Mouse (Mus musculus): ENCODE measurements around the gene Noct.

The Noct gene

DNA sequence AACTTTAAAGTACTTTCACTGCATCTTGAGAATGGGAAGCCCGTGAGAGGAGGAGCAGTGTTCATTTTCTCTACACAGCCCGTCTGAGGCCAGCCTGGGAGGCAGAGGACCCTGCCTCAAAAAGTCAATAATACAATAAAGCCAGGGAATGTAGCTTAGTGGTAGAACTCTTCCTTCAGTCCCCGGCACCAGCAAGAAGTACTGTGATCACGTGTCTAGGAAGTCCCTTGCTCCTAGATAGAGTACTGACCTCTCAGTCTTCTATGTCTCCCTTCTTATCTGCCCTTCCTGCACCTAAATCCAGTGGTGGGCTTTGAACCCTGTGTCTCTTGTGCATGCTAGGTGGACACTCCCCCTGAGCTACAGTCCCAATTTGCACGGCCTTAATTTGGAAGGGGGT lies 6.6 kb downstream of the Noct start:
- no peak for DNase-seq (ENCODE audit: low read depth)

DNA sequence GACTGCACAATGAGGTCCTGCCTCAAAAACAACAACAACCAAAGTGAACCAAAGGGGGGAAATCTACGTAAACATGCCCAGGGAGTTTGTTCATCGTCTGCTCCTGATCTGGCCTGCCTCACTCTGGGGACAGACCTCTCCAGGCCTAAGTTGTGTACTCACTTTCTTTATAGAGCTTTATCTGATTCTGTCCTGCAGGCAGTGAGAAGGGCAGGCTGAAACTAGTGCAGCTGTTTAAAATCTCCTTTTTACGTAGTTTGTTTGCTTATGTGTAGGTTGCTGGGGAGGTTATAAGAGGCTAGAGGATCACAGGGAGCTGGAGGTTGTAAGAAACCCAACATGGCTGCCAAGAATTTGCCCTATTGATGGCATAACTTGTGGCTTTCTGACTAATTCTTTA lies 7.3 kb downstream of the Noct start:
- no peak for DNase-seq (ENCODE audit: low read depth)

DNA sequence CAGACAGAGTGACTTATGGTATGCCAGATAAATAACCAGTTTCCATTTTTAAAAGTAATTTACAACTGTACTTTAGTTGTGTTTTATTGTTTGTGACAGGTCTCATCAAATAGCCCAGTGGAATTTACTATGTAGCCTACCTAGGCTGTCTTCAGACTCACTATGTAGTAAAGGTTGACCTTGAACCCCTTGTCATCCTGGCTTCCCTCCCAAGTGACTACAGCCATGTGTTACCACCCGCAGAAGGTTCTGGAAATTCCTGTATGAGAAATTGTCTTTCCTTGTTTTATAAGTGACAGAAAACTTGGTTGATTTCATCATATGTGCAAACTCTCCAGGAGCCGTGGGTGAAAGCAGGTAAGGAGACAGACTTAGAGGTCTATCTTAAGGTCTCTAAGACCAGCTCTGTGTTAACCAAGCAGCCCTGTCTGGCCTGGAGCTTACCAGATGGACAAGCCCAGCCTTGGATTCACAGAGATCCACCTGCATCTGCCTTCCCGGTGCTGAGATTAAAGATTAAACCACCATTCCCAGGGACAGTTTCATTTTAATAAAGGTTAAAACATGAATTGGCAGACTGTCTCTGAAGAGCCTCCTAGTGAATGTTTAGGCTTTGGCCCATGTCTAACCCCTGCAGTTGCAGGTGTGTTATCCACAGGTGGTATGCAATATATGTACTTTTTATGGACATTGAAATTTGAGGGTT lies 8.1 kb downstream of the Noct start:
- no peak for DNase-seq (ENCODE audit: low read depth)

DNA sequence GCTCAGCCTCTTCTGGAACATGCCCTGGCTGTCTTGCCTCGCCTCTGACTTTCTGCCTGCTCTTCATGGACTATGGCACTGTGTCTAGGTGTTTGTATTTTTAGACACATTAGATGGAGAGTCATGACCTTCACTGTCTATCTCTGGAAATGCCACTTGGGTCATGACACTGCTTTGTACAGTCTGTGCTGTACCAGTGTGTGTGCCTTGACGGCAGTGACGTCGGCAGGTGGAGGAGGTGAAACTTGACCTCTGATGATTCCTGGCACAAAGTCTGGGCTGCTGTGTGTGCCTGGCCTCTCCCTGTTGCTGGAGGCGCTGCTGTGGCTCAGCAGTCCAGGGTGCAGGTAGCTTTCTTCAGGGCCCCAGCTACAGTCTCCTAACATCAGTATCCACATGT lies 9.2 kb downstream of the Noct start:
- no peak for DNase-seq (ENCODE audit: low read depth)

DNA sequence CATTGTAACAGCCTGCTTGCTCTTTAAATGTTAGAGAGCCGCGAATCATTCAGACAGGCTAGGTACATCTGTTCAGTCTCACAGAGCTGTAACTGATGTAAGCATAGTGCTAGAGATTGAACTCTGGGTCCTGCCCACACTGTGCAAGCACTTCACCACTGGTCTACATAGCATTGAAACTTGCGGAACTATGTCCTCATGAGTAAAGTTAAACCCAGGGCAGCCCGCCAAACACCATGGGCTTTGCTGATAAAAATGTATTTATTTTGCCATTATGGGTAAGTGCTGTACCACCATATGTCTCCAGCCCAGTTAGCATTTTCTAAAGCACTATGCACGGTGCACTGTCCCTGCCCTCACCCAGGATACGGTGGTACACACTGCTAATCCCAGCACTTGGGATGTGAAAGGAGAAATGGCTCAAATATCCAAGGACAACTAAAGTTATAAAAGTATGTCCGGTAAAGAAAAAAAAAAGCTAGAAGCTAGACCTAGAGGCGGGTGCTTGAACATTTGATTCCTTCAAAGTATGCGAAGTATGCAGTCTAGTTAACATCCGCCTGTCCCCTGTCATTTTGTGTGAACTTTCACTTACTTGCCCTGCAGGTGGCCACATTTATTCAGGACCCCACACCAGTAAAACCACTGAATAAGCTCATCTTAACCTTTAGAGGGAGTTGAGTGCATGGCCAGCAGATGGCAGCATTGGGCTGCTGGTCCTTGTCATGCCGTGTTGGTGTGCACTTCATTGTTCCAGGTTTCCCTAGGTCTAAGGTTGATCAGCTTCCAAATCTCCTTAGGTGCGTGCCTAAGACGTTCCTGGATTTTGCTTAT lies 9.9 kb downstream of the Noct start:
- peak; percentile 90 for DNase-seq (ENCODE audit: low read depth)

GRCm38 (mm10) chr3:51234752-51235055 lies 10.5 kb downstream of the Noct start:
- no peak for DNase-seq (ENCODE audit: low read depth)

DNA sequence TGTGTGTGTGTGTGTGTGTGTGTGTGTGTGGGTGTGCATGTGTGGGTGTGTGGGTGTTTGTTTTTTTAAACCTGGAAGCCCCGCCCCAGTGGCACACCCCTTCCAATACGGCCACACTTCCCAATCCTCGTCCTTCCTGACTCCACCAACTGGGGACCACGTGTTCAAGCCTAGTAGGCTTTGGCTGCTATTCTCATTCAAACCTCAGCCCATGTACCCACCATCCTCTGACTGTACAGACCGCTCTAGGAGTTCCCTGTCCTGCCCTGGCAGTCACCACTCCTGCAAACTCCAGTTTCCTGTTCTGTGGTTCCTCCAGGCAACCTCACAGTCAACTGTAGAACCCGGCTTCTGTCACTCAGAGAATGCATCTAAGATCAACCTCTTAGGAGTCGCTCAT lies 14.3 kb downstream of the Noct start:
- no peak for DNase-seq (ENCODE audit: low read depth)

- no peak for DNase-seq (ENCODE audit: low read depth)
Observed at GRCm38 (mm10) chr3:51239541-51239940, 15.3 kb downstream of the Noct start.

- no peak for DNase-seq (ENCODE audit: low read depth)
Observed at GRCm38 (mm10) chr3:51247704-51248103, 23.5 kb downstream of the Noct start.

DNA sequence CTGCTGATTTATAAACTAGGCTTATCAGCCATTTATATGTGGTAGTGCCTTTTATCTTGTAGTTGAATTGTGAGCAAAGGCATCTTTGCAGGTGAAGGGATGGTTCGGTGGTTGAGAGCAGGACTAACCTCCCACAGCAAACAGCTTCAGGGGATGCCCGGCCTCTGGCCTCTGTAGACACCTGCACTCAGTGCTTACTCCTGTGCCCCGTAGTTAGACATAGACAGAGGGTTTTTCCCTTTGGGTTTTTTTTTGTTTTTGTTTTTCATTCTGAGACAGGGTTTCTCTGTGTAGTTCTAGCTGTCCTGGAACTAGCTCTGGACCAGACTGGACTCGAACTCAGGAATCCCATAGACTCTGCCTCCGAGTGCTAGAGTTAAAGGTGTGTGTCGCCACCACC lies 24.4 kb downstream of the Noct start:
- no peak for DNase-seq (ENCODE audit: low read depth)

- DNase-seq (ENCODE audit: low read depth): no peak
Observed at GRCm38 (mm10) chr3:51249460-51249859, 25.2 kb downstream of the Noct start.

DNA sequence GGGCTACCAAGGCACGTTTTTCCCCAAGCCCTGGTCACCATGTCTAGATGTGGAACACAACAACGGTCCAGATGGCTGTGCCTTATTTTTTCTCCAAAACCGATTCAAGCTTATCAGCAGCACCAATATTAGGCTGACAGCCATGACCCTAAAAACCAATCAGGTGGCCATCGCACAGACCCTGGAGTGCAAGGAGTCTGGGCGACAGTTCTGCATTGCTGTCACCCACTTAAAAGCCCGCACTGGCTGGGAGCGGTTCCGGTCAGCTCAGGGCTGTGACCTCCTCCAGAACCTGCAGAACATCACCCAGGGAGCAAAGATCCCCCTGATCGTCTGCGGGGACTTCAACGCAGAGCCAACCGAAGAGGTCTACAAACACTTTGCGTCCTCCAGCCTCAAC lies 25.6 kb downstream of the Noct start:
- no peak for DNase-seq (ENCODE audit: low read depth)

- no peak for DNase-seq (ENCODE audit: low read depth)
Observed at GRCm38 (mm10) chr3:51251057-51251456, 26.8 kb downstream of the Noct start.

DNA sequence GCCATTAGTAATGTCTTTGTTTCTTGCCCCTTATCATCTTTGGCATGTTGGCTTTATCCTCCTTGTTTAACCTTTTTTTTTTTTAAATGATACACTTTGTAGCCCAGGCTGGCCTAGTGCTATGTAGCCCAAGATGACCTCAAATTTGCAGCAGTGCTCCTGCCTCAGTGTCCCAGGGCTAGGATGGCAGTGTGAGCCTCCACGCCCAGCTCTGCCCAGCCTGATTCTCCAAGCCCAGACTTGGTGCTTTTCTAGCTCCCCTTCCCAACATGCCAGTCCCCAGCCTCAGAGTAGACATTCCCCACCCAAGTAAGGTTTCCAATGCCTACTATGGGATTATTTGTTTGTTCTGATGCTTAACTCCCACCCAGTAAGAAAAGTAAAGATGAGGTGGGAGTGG lies 28.0 kb downstream of the Noct start:
- no peak for DNase-seq (ENCODE audit: low read depth)

GRCm38 (mm10) chr3:51252689-51253402 lies 28.6 kb downstream of the Noct start:
- no peak for DNase-seq (ENCODE audit: low read depth)

GRCm38 (mm10) chr3:51254784-51255183 lies 30.5 kb downstream of the Noct start:
- no peak for DNase-seq (ENCODE audit: low read depth)

DNA sequence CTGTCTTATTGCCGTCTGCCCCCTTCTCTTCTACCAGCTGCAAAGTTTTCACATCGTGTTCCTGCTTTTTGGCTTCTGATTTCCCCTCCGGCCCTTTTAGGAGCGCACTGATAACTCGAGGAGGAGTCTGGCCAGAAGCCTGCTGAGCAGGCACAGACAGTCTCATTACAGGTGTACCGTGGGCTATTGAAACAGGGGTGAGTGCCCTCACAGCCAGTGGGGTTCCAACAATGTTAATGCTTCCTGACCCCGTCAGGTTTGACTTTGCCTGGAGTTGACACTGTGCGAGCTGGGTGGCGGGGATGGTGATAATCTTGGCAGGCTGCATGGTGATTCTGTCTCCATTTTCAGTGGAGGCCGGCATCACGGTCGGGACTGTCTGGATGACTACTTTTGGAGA lies 32.2 kb downstream of the Noct start:
- no peak for DNase-seq (ENCODE audit: low read depth)

GRCm38 (mm10) chr3:51258070-51258469 lies 33.8 kb downstream of the Noct start:
- no peak for DNase-seq (ENCODE audit: low read depth)

DNA sequence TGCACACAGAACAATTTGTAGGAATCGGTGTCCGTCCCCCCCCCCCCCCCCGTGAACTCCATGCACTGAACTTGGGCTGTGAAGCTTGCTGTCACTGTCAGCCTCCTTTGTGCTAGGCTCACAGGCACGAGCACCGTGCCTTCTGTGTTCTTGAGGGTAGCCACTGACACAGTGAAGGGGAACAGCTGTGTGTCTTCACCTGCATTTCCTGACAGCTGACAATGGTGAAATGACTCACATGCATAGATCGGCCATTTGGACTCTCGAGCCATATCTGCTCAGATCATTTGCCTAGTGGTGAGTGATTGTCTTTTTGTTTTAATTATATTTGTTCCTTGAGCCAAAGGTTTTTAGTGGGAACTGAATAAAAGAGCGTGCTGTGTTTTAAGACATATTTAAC lies 38.7 kb downstream of the Noct start:
- DNase-seq (ENCODE audit: low read depth): no peak

- DNase-seq (ENCODE audit: low read depth): no peak
Observed at GRCm38 (mm10) chr3:51268434-51268833, 44.2 kb downstream of the Noct start.

DNA sequence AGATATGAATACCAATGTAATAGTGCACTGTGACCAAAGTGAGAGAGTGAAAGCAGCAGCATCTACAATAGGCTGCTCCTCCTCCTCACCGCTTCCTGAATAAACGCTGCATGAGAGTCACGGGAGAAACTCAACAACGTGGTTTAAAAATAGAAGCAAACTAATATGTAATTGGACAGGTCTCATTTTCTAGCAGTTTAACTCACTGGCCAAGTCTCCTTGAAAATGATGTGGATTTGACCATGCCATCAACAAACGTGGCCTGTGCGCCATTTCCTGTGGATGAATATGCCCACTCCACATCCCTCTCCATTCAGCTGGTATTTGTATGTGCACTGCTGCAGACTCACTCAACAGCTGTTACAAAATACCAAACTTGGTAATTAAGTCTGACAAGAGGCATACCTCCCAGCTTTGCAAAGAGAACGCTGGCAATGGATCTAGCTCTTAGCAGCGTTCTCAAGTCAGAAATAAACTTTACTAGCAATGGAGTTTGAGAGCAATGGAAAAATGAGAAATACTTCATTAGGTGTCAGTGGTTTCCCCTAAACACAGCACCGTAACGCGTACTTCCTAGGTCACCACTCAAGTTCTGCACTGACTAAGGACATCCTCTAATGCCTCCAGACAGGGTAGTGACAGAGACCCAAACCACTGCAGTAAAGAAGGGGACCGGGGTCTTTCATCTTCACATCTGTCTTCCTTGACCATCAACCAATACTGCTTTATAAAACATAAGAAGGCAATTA lies 46.0 kb downstream of the Noct start:
- DNase-seq (ENCODE audit: low read depth): peak; percentile 71

GRCm38 (mm10) chr3:51275956-51276398 lies 51.7 kb downstream of the Noct start:
- DNase-seq (ENCODE audit: low read depth): peak; percentile 99
